Mouse (Mus musculus) heart, embryonic 13.5 days (tissue): ENCODE data around the gene Tfr2. TPM values are rescaled to one million over a fixed set of nuclear protein-coding genes. Genes with fewer than 3 reads are reported as not detected.
A peak's percentile ranks its signal among the peaks of the same experiment; 100 is the strongest.

Experiments
- ATAC-seq: fragments of 200-750 bp; cut with Nextera tagmentation; 2 replicates; pipeline ENCODE4 v1.8.0; 2017; ENCODE audit warnings: moderate TSS enrichment; ENCODE audit not compliant: insufficient number of reproducible peaks, low FRiP score, low TSS enrichment; ENCODE audit errors: extremely low read depth
- H3K27ac ChIP-seq: fragments of 300-500 bp; sonication (generic); replicated peaks from 2 replicates; pipeline ENCODE4 v1.5.1; 2015; ENCODE audit warnings: moderate library complexity, mild to moderate bottlenecking, inconsistent platforms
- H3K27me3 ChIP-seq: fragments of 300-500 bp; sonication (generic); replicated peaks from 2 replicates; pipeline ENCODE4 v1.6.1; 2015; ENCODE audit warnings: mild to moderate bottlenecking, inconsistent platforms
- H3K36me3 ChIP-seq: fragments of 300-500 bp; sonication (generic); 2 replicates; pipeline ENCODE4 v1.6.1; 2015; ENCODE audit warnings: mild to moderate bottlenecking, inconsistent platforms
- H3K4me1 ChIP-seq: fragments of 300-500 bp; sonication (generic); 2 replicates; pipeline ENCODE4 v1.6.1; 2015; ENCODE audit warnings: inconsistent platforms
- H3K4me2 ChIP-seq: fragments of 300-500 bp; sonication (generic); 2 replicates; pipeline ENCODE4 v1.6.1; 2015; ENCODE audit warnings: inconsistent platforms, mild to moderate bottlenecking, moderate library complexity
- H3K4me3 ChIP-seq: fragments of 300-500 bp; sonication (generic); 2 replicates; pipeline ENCODE4 v1.5.1; 2015; ENCODE audit warnings: moderate library complexity, mild to moderate bottlenecking, inconsistent platforms
- H3K9ac ChIP-seq: fragments of 300-500 bp; sonication (generic); 2 replicates; pipeline ENCODE4 v1.6.1; 2015; ENCODE audit warnings: inconsistent platforms, mild to moderate bottlenecking, moderate library complexity
- H3K9me3 ChIP-seq: fragments of 300-500 bp; sonication (generic); 2 replicates; pipeline ENCODE4 v1.6.1; 2016; ENCODE audit warnings: inconsistent platforms
- WGBS: fragments of 180-500 bp; shearing (Covaris S2); methylation state at CpG from one replicate; pipeline ENCODE4 v1.1.7; 2015; ENCODE audit warnings: mixed read lengths; 5-methylcytosine and 5-hydroxymethylcytosine counted together
- polyA plus RNA-seq: library from polyadenylated mRNA; unstranded; fragments of >200 nt; fragmentation: Nextera tagmentation; extraction: Ambion mirVana; gene quantifications from 2 replicates; pipeline ENCODE4 v1.2.1, GENCODE M21; 2015

Tfr2 gene
- polyA plus RNA-seq, result 0.59 and 2.5 TPM in 2 replicates

GRCm38 (mm10) chr5:137569665-137570064, at the start of gene Tfr2:
Tfr2 (plus strand) TSS chr5:137569840.
- Histone ChIP-seq H3K27me3 (peaks cover 40% of the 10 kb centered on the region), H3K4me2 (peak within 1 kb of the TSS; percentile 44), H3K9ac (no peak within 1 kb of the TSS), H3K27ac (0 out of 2 replicates have a peak within 1 kb of the TSS, but pooled peaks have one; percentile 24), H3K4me3 (no peak within 1 kb of the TSS; the same call in 1 of the 2 replicates), H3K9me3 (no peaks in the 10 kb centered on the region), H3K4me1 (peaks cover 12% of the 10 kb centered on the region), H3K36me3 (no peaks in the 10 kb centered on the region)
- ATAC-seq, result peak; percentile 79
- 28% methylated on average over 9 of the region's 9 CpGs for WGBS

- Histone ChIP-seq H3K4me3 (no peak overlapping the region), H3K27me3 (no peaks in the 10 kb centered on the region), H3K4me1 (peaks cover 8% of the 10 kb centered on the region), H3K4me2 (no peak overlapping the region), H3K9ac (no peak overlapping the region), H3K27ac (no peak overlapping the region), H3K9me3 (no peaks in the 10 kb centered on the region), H3K36me3 (peaks cover 95% of the 10 kb centered on the region)
- WGBS, result 80% methylated on average over 9 of the region's 9 CpGs
- no peak for ATAC-seq
Measured at GRCm38 (mm10) chr5:137521861-137522260, 47.8 kb upstream of the Tfr2 start.

DNA sequence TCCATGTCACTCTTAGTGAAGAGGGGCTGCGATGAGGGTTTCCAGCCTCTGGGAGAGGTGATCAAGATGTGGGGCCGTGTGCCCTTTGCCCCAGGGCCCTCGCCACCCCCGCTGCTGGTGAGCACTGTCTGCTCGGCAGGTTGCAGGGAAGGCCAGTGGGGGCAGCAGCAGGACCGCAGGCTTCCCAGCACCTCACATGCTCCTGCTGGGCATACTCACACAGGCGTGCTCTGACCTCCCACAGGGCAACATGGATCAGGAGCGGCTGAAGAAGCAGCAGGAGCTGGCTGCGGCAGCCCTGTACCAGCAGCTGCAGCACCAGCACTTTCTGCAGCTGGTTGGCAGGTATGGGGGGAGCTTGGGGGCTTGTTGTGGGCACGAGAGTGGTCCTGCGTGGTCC, 46.9 kb upstream of the Tfr2 start:
- Histone ChIP-seq H3K4me3 (no peak overlapping the region), H3K4me2 (no peak overlapping the region), H3K9ac (no peak overlapping the region), H3K4me1 (peaks cover 14% of the 10 kb centered on the region), H3K27ac (no peak overlapping the region), H3K27me3 (no peaks in the 10 kb centered on the region), H3K9me3 (no peaks in the 10 kb centered on the region), H3K36me3 (peaks cover 98% of the 10 kb centered on the region)
- WGBS, result 77% methylated on average over 11 of the region's 11 CpGs
- ATAC-seq, result no peak

DNA sequence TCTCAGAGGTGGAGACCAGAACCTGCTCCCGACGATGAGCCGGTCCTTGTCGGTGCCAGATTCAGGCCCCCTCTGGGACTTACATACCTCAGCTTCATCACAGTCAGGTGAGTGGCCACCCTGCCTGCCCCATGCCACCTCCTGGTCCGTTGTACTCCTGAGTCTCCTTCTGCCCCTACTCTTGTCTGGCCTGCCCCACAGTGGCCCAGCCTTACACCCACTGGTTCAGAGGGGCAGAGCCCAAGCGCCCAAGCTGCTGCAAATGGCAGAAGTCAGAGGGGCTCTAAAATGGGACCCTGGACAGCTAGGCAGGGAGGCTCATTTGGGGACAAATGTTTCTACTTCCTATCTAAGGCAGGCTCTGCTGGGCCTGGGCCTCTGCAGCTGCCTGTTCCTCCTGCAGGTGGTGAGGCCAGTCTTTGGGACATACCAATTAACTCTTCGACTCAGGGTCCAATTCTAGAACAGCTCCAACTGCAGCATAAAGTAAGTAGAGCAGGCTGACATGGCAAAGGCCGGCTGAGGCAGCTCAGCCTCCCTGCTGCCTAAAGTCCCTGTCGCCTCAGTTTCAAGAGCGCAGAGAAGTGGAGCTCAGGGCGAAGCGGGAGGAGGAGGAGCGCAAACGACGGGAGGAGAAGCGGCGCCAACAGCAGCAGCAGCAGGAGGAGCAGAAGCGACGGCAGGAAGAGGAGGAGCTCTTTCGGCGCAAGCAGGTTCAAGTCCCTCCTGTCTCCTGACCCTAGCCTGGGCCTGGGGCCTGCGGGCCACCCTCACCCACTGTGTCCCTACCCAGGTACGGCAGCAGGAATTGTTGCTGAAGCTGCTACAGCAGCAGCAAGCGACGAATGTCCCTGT, 46.0 kb upstream of the Tfr2 start:
- Histone ChIP-seq H3K27ac (no peak overlapping the region), H3K4me3 (no peak overlapping the region), H3K27me3 (no peaks in the 10 kb centered on the region), H3K4me2 (no peak overlapping the region), H3K36me3 (peaks cover 100% of the 10 kb centered on the region), H3K9ac (no peak overlapping the region), H3K4me1 (peaks cover 20% of the 10 kb centered on the region), H3K9me3 (no peaks in the 10 kb centered on the region)
- 84% methylated on average over 25 of the region's 25 CpGs for WGBS
- ATAC-seq, result no peak

DNA sequence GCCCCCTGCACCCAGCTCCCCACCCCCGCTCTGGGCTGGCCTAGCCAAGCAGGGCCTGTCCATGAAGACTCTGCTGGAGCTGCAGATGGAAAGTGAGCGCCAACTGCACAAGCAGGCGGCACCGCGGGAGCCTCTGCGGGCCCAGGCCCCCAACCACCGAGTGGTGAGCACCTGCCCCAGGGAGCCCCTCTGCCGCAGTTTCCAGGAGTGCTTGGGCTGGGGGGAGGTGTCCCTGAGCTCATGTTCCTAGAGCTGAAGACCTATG, 45.5 kb upstream of the Tfr2 start:
- H3K36me3 ChIP-seq, result peaks cover 100% of the 10 kb centered on the region
- no peak overlapping the region for H3K4me2 ChIP-seq
- no peaks in the 10 kb centered on the region for H3K27me3 ChIP-seq
- H3K27ac ChIP-seq, result no peak overlapping the region
- ATAC-seq, result no peak
- H3K4me3 ChIP-seq, result no peak overlapping the region
- H3K9ac ChIP-seq, result no peak overlapping the region
- WGBS, result 80% methylated on average over 8 of the region's 8 CpGs
- peaks cover 24% of the 10 kb centered on the region for H3K4me1 ChIP-seq
- H3K9me3 ChIP-seq, result no peaks in the 10 kb centered on the region

DNA sequence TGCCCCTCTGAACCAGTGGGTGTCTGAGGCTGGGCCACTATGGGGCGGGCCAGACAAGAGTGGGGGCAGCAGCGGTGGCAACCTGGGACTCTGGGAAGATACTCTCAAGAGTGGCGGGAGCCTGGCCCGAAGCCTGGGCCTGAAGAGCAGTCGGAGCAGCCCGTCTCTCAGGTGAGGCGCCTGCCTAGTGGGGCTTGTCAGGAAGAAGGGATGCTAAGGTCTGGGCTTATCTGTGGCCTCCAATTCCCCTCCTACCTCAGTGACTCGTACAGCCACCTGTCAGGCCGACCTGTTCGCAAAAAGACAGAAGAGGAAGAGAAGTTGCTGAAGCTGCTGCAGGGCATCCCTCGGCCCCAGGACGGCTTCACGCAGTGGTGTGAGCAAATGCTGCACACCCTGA, 45.0 kb upstream of the Tfr2 start:
- peaks cover 29% of the 10 kb centered on the region for H3K4me1 ChIP-seq
- H3K4me3 ChIP-seq, result no peak overlapping the region
- H3K27me3 ChIP-seq, result no peaks in the 10 kb centered on the region
- H3K27ac ChIP-seq, result no peak overlapping the region
- H3K9me3 ChIP-seq, result no peaks in the 10 kb centered on the region
- WGBS, result 82% methylated on average over 13 of the region's 13 CpGs
- H3K9ac ChIP-seq, result no peak overlapping the region
- peaks cover 100% of the 10 kb centered on the region for H3K36me3 ChIP-seq
- no peak overlapping the region for H3K4me2 ChIP-seq
- ATAC-seq, result no peak

DNA sequence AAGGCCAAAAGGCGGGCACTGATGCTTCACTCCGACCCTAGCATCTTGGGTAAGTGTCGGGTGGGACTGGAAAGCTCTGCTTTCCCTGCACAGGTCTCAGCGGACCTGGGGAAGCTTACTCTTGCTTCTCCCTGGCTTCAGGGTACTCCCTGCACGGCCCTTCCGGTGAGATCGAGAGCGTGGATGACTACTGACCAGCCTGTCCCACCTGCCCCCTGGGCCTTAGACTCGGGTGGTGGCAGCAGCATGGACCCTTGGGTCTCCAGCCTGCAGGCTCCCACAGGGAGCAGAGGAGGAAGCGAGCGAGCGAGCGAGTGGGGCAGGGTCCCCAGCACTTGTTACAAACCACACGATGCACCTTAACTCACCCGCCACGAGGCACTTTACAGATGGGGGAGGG, 44.1 kb upstream of the Tfr2 start:
- WGBS, result 74% methylated on average over 16 of the region's 16 CpGs
- H3K4me3 ChIP-seq, result no peak overlapping the region
- ATAC-seq, result no peak
- peaks cover 100% of the 10 kb centered on the region for H3K36me3 ChIP-seq
- H3K4me1 ChIP-seq, result peaks cover 37% of the 10 kb centered on the region
- no peak overlapping the region for H3K27ac ChIP-seq
- no peaks in the 10 kb centered on the region for H3K27me3 ChIP-seq
- no peaks in the 10 kb centered on the region for H3K9me3 ChIP-seq
- no peak overlapping the region for H3K4me2 ChIP-seq
- no peak overlapping the region for H3K9ac ChIP-seq

DNA sequence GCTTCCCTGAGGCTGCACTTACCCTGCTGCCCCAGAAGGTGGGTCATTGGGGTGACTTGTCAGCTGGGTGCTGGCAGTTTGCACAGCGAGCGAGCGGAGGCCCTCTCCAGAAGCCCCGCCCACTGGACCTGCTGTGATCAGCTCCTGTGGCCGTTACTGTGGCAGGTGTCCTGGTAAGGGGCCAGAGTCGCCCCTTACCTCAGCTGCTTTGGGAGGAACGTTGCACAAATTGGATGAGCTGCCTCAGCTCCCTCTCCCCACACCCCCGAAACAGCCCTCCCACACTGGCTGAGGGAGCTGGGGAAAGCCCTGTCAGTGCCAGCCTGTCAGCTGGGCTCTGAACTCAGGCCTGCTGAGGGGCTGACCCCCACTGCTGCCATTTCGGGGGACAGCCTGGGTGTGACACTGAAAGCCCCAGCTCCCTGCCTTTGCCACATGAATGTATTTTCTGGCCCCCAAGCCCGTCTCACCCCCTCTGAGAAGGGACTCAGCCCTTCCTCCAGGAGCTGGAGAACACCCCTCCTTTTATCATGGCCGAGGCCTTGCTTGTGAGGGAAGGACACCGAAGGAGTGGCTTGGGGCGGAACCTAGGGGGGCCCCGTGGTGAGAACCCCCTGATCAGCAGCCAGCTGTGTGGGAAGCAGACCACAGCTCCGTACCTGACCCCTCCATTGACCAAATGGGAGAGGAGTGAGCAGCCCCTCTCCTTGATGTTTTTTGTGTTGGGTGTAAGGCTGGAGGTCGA, 43.3 kb upstream of the Tfr2 start:
- Histone ChIP-seq H3K4me3 (no peak overlapping the region), H3K27ac (peak overlapping the region; percentile 53), H3K4me2 (no peak overlapping the region), H3K9me3 (no peaks in the 10 kb centered on the region), H3K4me1 (peaks cover 42% of the 10 kb centered on the region), H3K9ac (peak overlapping the region; percentile 30), H3K27me3 (no peaks in the 10 kb centered on the region), H3K36me3 (peaks cover 91% of the 10 kb centered on the region)
- 52% methylated on average over 16 of the region's 16 CpGs for WGBS
- no peak for ATAC-seq

DNA sequence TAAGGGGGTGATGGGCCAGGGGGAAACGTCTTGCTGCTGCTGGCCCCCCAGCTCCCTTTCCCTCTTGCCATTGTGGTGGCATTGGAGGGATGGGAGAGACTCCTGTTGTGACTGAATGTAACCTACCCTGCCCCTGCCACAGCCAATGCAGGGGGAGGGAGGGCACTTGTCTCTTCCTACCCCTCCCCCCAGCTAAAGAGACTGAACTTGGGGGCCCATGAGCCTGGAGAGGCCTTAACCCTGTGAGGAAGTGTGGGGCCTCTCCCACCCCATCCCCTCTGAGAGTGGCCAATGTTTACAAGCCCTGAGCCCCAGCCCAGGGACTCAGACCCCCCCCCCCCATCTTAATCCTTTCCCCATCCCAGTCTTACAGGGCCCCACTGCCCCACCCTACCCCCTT, 42.2 kb upstream of the Tfr2 start:
- no peak for ATAC-seq
- H3K27ac ChIP-seq, result no peak overlapping the region
- H3K4me3 ChIP-seq, result no peak overlapping the region
- 70% methylated on average over 1 of the region's 1 CpGs for WGBS
- 0 out of 2 replicates have a peak overlapping the region, but pooled peaks have one; percentile 28 for H3K9ac ChIP-seq
- peaks cover 42% of the 10 kb centered on the region for H3K4me1 ChIP-seq
- H3K4me2 ChIP-seq, result no peak overlapping the region
- H3K27me3 ChIP-seq, result no peaks in the 10 kb centered on the region
- peaks cover 81% of the 10 kb centered on the region for H3K36me3 ChIP-seq
- H3K9me3 ChIP-seq, result no peaks in the 10 kb centered on the region

DNA sequence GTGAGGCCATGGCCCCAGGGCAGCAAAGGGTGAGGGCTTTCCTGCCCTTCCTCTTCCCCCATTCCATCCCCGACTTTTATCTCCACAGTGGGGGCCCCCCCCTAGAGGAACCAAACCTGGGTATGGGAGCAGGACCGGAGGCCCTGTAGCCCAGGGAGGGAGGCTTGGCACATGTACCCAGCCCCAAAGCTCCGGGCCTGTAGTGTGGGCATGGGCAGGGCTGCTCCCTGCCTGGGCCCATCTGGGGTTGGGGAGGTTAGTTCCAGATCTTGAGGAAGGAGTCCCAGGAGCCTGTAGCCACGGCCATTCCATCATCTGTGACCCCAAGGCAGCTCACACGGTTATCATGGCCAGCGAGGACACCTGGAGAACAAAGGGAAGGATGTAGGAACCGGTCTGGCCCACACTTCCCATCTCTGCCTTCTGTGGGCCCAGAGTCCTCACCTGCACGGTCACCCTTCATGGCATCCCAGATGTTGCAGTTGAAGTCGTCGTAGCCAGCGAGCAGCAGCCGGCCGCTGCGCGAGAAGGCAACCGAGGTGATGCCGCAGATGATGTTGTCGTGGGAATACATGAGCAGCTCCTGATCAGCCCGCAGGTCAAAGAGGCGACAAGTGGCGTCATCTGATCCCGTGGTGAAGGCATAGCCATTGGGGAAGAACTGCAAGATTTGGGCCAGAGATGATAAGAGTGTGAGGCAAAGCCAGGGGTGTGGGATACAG, 41.2 kb upstream of the Tfr2 start:
- no peaks in the 10 kb centered on the region for H3K27me3 ChIP-seq
- H3K4me1 ChIP-seq, result peaks cover 42% of the 10 kb centered on the region
- ATAC-seq, result no peak
- no peak overlapping the region; the same call in 1 of the 2 replicates for H3K4me3 ChIP-seq
- H3K36me3 ChIP-seq, result peaks cover 71% of the 10 kb centered on the region
- no peak overlapping the region for H3K9ac ChIP-seq
- no peaks in the 10 kb centered on the region for H3K9me3 ChIP-seq
- WGBS, result 77% methylated on average over 22 of the region's 22 CpGs
- H3K4me2 ChIP-seq, result no peak overlapping the region
- H3K27ac ChIP-seq, result no peak overlapping the region
